Mouse (Mus musculus) brain, embryonic 14.5 days (tissue): ENCODE results near the gene Fzr1. TPM values are rescaled to one million over a fixed set of nuclear protein-coding genes. Genes with fewer than 3 reads are reported as not detected.
A peak's percentile ranks its signal among the peaks of the same experiment; 100 is the strongest.

ENCODE experiments used
- DNase-seq: peaks from one replicate; pipeline ENCODE4 v3.0.0-alpha.2; 2011; ENCODE audit warnings: low read depth
- CTCF ChIP-seq: fragments of 200-500 bp; IDR thresholded peaks from 2 replicates; pipeline ENCODE4 v1.5.1; 2012; ENCODE audit warnings: inconsistent platforms, mild to moderate bottlenecking, moderate library complexity, borderline replicate concordance; ENCODE audit not compliant: insufficient read depth, insufficient read length; ENCODE audit errors: extremely low read depth
- POLR2A ChIP-seq: fragments of 200-500 bp; IDR thresholded peaks from 2 replicates; pipeline ENCODE4 v1.6.1; 2012; ENCODE audit warnings: mild to moderate bottlenecking, inconsistent platforms, borderline replicate concordance; ENCODE audit not compliant: poor library complexity, insufficient read depth, insufficient read length, severe bottlenecking; ENCODE audit errors: extremely low read depth
- polyA plus RNA-seq: library from polyadenylated mRNA; depleted of rRNA; stranded (reverse); fragments of >200 nt; gene quantifications from 2 replicates; pipeline ENCODE4 v1.2.3, GENCODE M21; 2012

Gene Fzr1
- polyA plus RNA-seq, 1 experiment, result 154 TPM

GRCm38 (mm10) chr10:81351678-81352291 lies 26.5 kb downstream of the Fzr1 start:
- DNase-seq, result no peak
- TF ChIP-seq CTCF (no peak), POLR2A (no peak)

GRCm38 (mm10) chr10:81350351-81351063 lies 27.8 kb downstream of the Fzr1 start, which contains the start of gene Hmg20b:
Gene Hmg20b (minus strand): TSS chr10:81350480.
- peak; percentile 100 for DNase-seq
- TF ChIP-seq CTCF, result peak; percentile 84
- TF ChIP-seq POLR2A, result 0 out of 2 replicates have a peak, but pooled peaks have one; percentile 25

GRCm38 (mm10) chr10:81349961-81350350 lies 28.4 kb downstream of the Fzr1 start:
- DNase-seq, result no peak
- TF ChIP-seq POLR2A, result no peak
- no peak for TF ChIP-seq CTCF

- TF ChIP-seq POLR2A (no peak), CTCF (no peak)
Observed at GRCm38 (mm10) chr10:81349146-81349545, 29.2 kb downstream of the Fzr1 start.

GRCm38 (mm10) chr10:81346453-81347067 lies 31.8 kb downstream of the Fzr1 start:
- peak; percentile 83 for DNase-seq
- no peak for TF ChIP-seq POLR2A
- TF ChIP-seq CTCF, result peak; percentile 43; the same call in 1 of the 2 replicates

More at GRCm38 (mm10) chr10:81349146-81349545, 29.2 kb downstream of the Fzr1 start:
- no peak for DNase-seq

GRCm38 (mm10) chr10:81345162-81345534 lies 33.2 kb downstream of the Fzr1 start:
- TF ChIP-seq CTCF (no peak), POLR2A (no peak)
- no peak for DNase-seq

- TF ChIP-seq POLR2A (no peak), CTCF (peak; percentile 6; the same call in 1 of the 2 replicates)
- no peak for DNase-seq
Observed at GRCm38 (mm10) chr10:81344421-81345161, 33.7 kb downstream of the Fzr1 start.

GRCm38 (mm10) chr10:81342686-81343505 lies 35.4 kb downstream of the Fzr1 start, which contains the start of gene Gipc3:
Gene Gipc3 (minus strand): TSS chr10:81343266.
- DNase-seq, result no peak

GRCm38 (mm10) chr10:81341333-81341949 lies 36.9 kb downstream of the Fzr1 start:
- TF ChIP-seq CTCF (peak; percentile 77), POLR2A (no peak)
- DNase-seq, result no peak

More at GRCm38 (mm10) chr10:81342686-81343505, 35.4 kb downstream of the Fzr1 start, which contains the start of gene Gipc3:
- TF ChIP-seq CTCF, result no peak
- no peak for TF ChIP-seq POLR2A
